ENCODE assay signal across 11 mouse cellular contexts in genomic region chr1:151583457-151584181, GRCm38 (mm10).
"Had no signal": no experiment of that assay in that cellular context is flagged by ENCODE, and none has a peak within 500 bp of the region (broad histone marks: within the 10 kb centered on the region; RNA-seq: fewer than 3 reads in every experiment).

No protein-coding gene starts in this region.

- H3K27me3 ChIP-seq: kidney, embryonic 15.5 days; limb, embryonic 15.5 days; liver, embryonic 12.5 days; midbrain, embryonic 13.5 days had no signal

- ATAC-seq: intestine, embryonic 16.5 days; liver, embryonic 12.5 days; midbrain, embryonic 13.5 days had no signal

- H3K9ac ChIP-seq: kidney, embryonic 15.5 days; limb, embryonic 15.5 days; liver, embryonic 12.5 days; midbrain, embryonic 13.5 days had no signal

- H3K27ac ChIP-seq: kidney, embryonic 15.5 days; left cerebral cortex, adult 2 months; limb, embryonic 15.5 days; liver, embryonic 12.5 days; midbrain, embryonic 13.5 days had no signal

- H3K4me1 ChIP-seq: kidney, embryonic 15.5 days; midbrain, embryonic 13.5 days had no signal

- DNase-seq: kidney, adult 2 months; kidney, postnatal 14 days; retina, postnatal 1 day; right cerebral cortex, postnatal 25 days; thymus, postnatal 4 days had no signal

- H3K36me3 ChIP-seq: kidney, embryonic 15.5 days; limb, embryonic 15.5 days; liver, embryonic 12.5 days; midbrain, embryonic 13.5 days had no signal

- H3K4me3 ChIP-seq: kidney, embryonic 15.5 days; left cerebral cortex, adult 2 months; limb, embryonic 15.5 days; liver, embryonic 12.5 days; midbrain, embryonic 13.5 days had no signal

- H3K4me2 ChIP-seq: kidney, embryonic 15.5 days; limb, embryonic 15.5 days; liver, embryonic 12.5 days; midbrain, embryonic 13.5 days had no signal

- H3K9me3 ChIP-seq: kidney, embryonic 15.5 days; limb, embryonic 15.5 days; liver, embryonic 12.5 days; midbrain, embryonic 13.5 days had no signal
